Mouse (Mus musculus) liver, embryonic 16.5 days (tissue): Measurements from ENCODE around the gene Gm28635. TPM values are rescaled to one million over a fixed set of nuclear protein-coding genes. Genes with fewer than 3 reads are reported as not detected.

Experiments used
- ATAC-seq: fragments of 200-750 bp; cut with Nextera tagmentation; 2 replicates; pipeline ENCODE4 v1.8.0; 2017; ENCODE audit warnings: low read depth, mild to moderate bottlenecking, moderate number of reproducible peaks, moderate library complexity
- H3K27ac ChIP-seq: fragments of 300-500 bp; sonication (generic); 2 replicates; pipeline ENCODE4 v1.5.1; 2014; ENCODE audit warnings: mild to moderate bottlenecking, low read length
- H3K27me3 ChIP-seq: fragments of 300-500 bp; sonication (generic); 2 replicates; pipeline ENCODE4 v1.6.1; 2014; ENCODE audit warnings: low read depth, low read length, mixed read lengths; ENCODE audit not compliant: control insufficient read depth, insufficient read depth
- H3K36me3 ChIP-seq: fragments of 300-500 bp; sonication (generic); 2 replicates; pipeline ENCODE4 v1.6.1; 2014; ENCODE audit warnings: mild to moderate bottlenecking; ENCODE audit not compliant: control insufficient read depth, insufficient read depth
- H3K4me1 ChIP-seq: fragments of 300-500 bp; sonication (generic); 2 replicates; pipeline ENCODE4 v1.6.1; 2014; ENCODE audit warnings: low read depth, low read length, mixed read lengths; ENCODE audit not compliant: control insufficient read depth
- H3K4me2 ChIP-seq: fragments of 300-500 bp; sonication (generic); 2 replicates; pipeline ENCODE4 v1.6.1; 2014; ENCODE audit warnings: low read depth, low read length, mixed read lengths
- H3K4me3 ChIP-seq: fragments of 300-500 bp; sonication (generic); 2 replicates; pipeline ENCODE4 v1.5.1; 2014; ENCODE audit warnings: low read depth, mild to moderate bottlenecking, low read length
- H3K9ac ChIP-seq: fragments of 300-500 bp; sonication (generic); 2 replicates; pipeline ENCODE4 v1.6.1; 2014; ENCODE audit warnings: low read depth, low read length
- H3K9me3 ChIP-seq: fragments of 300-500 bp; sonication (generic); replicated peaks from 2 replicates; pipeline ENCODE4 v1.6.1; 2016; ENCODE audit warnings: low read length; ENCODE audit not compliant: control insufficient read depth
- WGBS: fragments of 180-500 bp; shearing (Covaris S2); extraction: QIAGEN DNeasy Blood & Tissue Kit; methylation state at CpG from one replicate; pipeline ENCODE4 v1.1.7; 2014; ENCODE audit not compliant: insufficient replicate concordance; 5-methylcytosine and 5-hydroxymethylcytosine counted together
- polyA plus RNA-seq: library from polyadenylated mRNA; unstranded; fragments of >200 nt; fragmentation: Nextera tagmentation; extraction: Ambion mirVana; gene quantifications from 2 replicates; pipeline ENCODE4 v1.2.1, GENCODE M21; 2015

Gene Gm28635
- polyA plus RNA-seq, 1 experiment from 2014 or later: not detected

GRCm38 (mm10) chr2:84670569-84670933, 7.3 kb downstream of the Gm28635 start, which contains the start of gene Selenoh:
Gene Selenoh, minus strand, starts transcription at chr2:84670770.
- Histone ChIP-seq H3K4me1 (peaks cover 8% of the 10 kb centered on the region), H3K4me3 (peak within 1 kb of the TSS; percentile 97), H3K4me2 (peak within 1 kb of the TSS; percentile 93), H3K27ac (peak within 1 kb of the TSS; percentile 81), H3K27me3 (no peaks in the 10 kb centered on the region), H3K9me3 (no peaks in the 10 kb centered on the region), H3K36me3 (peaks cover 25% of the 10 kb centered on the region), H3K9ac (peak within 1 kb of the TSS; percentile 91)
- WGBS: under 1% methylated on average over 20 of the region's 20 CpGs
- peak; percentile 93 for ATAC-seq

DNA sequence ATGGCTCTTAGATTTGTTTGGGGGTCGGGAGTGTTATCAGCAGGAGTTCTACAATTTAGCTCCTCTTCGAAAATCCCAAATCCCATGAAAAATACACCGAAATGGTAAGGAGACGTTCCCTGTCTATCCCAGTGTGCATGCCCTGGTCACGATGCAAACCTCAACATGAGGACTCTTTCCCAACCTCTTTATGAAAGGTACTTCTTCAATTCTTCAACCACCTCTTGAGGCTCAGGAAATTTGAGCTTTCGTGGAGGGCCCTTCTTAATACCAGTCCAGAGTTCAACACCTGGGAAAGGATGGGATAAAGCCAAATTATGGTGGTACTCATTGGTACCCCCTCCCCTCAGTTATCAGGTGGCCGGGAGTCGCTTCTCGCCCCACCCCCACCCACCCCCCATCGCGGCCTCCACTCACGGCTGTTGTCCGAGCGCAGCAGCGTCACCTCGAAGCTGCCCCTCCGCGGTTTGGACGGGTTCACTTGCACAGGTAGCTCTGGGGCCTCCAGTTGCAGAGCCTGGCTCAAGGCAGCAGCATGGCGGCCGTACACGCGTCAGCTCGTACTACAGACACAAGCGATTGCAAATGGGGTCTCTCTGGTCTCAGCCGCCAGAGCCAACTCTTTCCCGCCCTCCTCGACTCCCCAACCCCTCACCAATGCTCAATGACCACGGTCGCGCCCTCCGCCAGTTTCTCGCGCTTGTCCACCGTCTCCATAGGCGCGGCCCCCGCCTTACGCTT, 7.8 kb downstream of the Gm28635 start:
- Histone ChIP-seq H3K4me1 (peaks cover 8% of the 10 kb centered on the region), H3K36me3 (peaks cover 19% of the 10 kb centered on the region), H3K9ac (peak overlapping the region; percentile 91), H3K27me3 (no peaks in the 10 kb centered on the region), H3K27ac (peak overlapping the region; percentile 81), H3K4me3 (peak overlapping the region; percentile 97), H3K4me2 (peak overlapping the region; percentile 93), H3K9me3 (no peaks in the 10 kb centered on the region)
- ATAC-seq: peak; percentile 56
- 2% methylated on average over 39 of the region's 39 CpGs for WGBS

GRCm38 (mm10) chr2:84666081-84666480, 11.8 kb downstream of the Gm28635 start:
- Histone ChIP-seq H3K4me2 (no peak overlapping the region), H3K4me1 (peaks cover 8% of the 10 kb centered on the region), H3K4me3 (no peak overlapping the region), H3K27me3 (no peaks in the 10 kb centered on the region), H3K36me3 (no peaks in the 10 kb centered on the region), H3K9me3 (no peaks in the 10 kb centered on the region), H3K27ac (no peak overlapping the region), H3K9ac (no peak overlapping the region)
- 43% methylated on average over 12 of the region's 12 CpGs for WGBS
- ATAC-seq: no peak

GRCm38 (mm10) chr2:84662866-84663265, 15.0 kb downstream of the Gm28635 start:
- Histone ChIP-seq H3K27me3 (no peaks in the 10 kb centered on the region), H3K4me3 (no peak overlapping the region), H3K4me2 (no peak overlapping the region), H3K9ac (no peak overlapping the region), H3K9me3 (no peaks in the 10 kb centered on the region), H3K36me3 (no peaks in the 10 kb centered on the region), H3K27ac (no peak overlapping the region), H3K4me1 (no peaks in the 10 kb centered on the region)
- 25% methylated on average over 2 of the region's 2 CpGs for WGBS
- no peak for ATAC-seq

- H3K27me3 ChIP-seq: no peaks in the 10 kb centered on the region
- H3K4me1 ChIP-seq: no peaks in the 10 kb centered on the region
- 39% methylated on average over 3 of the region's 3 CpGs for WGBS
- H3K4me2 ChIP-seq: no peak overlapping the region
- ATAC-seq: peak; percentile 84
- no peak overlapping the region for H3K27ac ChIP-seq
- H3K4me3 ChIP-seq: no peak overlapping the region
- H3K9me3 ChIP-seq: no peaks in the 10 kb centered on the region
- H3K9ac ChIP-seq: no peak overlapping the region
- no peaks in the 10 kb centered on the region for H3K36me3 ChIP-seq
Measured at GRCm38 (mm10) chr2:84660253-84660652, 17.6 kb downstream of the Gm28635 start.

GRCm38 (mm10) chr2:84658806-84659205, 19.0 kb downstream of the Gm28635 start, which contains the start of gene Btbd18:
Gene Btbd18, plus strand, starts transcription at chr2:84659079.
- 89% methylated on average over 32 of the region's 32 CpGs for WGBS

GRCm38 (mm10) chr2:84655864-84656263, 22.0 kb downstream of the Gm28635 start:
- no peak for ATAC-seq
- Histone ChIP-seq H3K4me1 (no peaks in the 10 kb centered on the region), H3K9me3 (no peaks in the 10 kb centered on the region), H3K9ac (no peak overlapping the region), H3K4me2 (no peak overlapping the region), H3K36me3 (no peaks in the 10 kb centered on the region), H3K27ac (no peak overlapping the region), H3K4me3 (no peak overlapping the region), H3K27me3 (no peaks in the 10 kb centered on the region)
- 5% methylated on average over 1 of the region's 1 CpGs for WGBS

More at GRCm38 (mm10) chr2:84658806-84659205, 19.0 kb downstream of the Gm28635 start, which contains the start of gene Btbd18:
- H3K4me1 ChIP-seq: no peaks in the 10 kb centered on the region
- no peak for ATAC-seq
- H3K9me3 ChIP-seq: no peaks in the 10 kb centered on the region
- no peak within 1 kb of the TSS for H3K9ac ChIP-seq
- no peaks in the 10 kb centered on the region for H3K27me3 ChIP-seq
- H3K27ac ChIP-seq: peak within 1 kb of the TSS; percentile 25; the same call in 1 of the 2 replicates
- H3K36me3 ChIP-seq: no peaks in the 10 kb centered on the region
- H3K4me3 ChIP-seq: no peak within 1 kb of the TSS
- no peak within 1 kb of the TSS for H3K4me2 ChIP-seq

GRCm38 (mm10) chr2:84653354-84653753, 24.5 kb downstream of the Gm28635 start:
- Histone ChIP-seq H3K9ac (no peak overlapping the region), H3K4me2 (no peak overlapping the region), H3K4me3 (no peak overlapping the region), H3K27ac (no peak overlapping the region), H3K4me1 (no peaks in the 10 kb centered on the region; the same call in 1 of the 2 replicates), H3K36me3 (no peaks in the 10 kb centered on the region), H3K27me3 (no peaks in the 10 kb centered on the region), H3K9me3 (no peaks in the 10 kb centered on the region)
- no peak for ATAC-seq

GRCm38 (mm10) chr2:84650464-84651195, 27.2 kb downstream of the Gm28635 start, which contains the start of gene Ctnnd1:
Gene Ctnnd1, minus strand, starts transcription at chr2:84650765.
- peak; percentile 95 for ATAC-seq
- WGBS: under 1% methylated on average over 15 of the region's 15 CpGs
- no peaks in the 10 kb centered on the region for H3K9me3 ChIP-seq

More at GRCm38 (mm10) chr2:84650464-84651195, 27.2 kb downstream of the Gm28635 start, which contains the start of gene Ctnnd1:
- Histone ChIP-seq H3K27me3 (no peaks in the 10 kb centered on the region), H3K27ac (peak within 1 kb of the TSS; percentile 87), H3K4me3 (peak within 1 kb of the TSS; percentile 73), H3K9ac (peak within 1 kb of the TSS; percentile 80), H3K36me3 (no peaks in the 10 kb centered on the region), H3K4me2 (peak within 1 kb of the TSS; percentile 68), H3K4me1 (peaks cover 8% of the 10 kb centered on the region; the same call in 1 of the 2 replicates)
